In the genomic region with DNA sequence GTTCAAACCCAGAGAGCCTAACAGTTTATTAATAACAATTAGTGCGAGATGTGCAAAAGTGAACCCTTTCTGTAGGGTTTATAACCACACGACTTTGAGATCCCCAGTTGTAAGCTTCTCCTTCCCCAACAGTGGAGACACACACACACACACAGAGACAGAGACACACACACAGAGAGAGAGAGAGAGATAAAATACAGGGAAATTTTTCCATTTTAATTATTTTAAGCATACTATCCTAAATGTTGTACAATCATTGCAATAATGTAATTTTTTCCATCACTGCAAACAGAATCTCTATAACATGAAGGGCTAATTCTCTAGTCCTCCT, we compare ENCODE assay signal across 8 mouse cellular contexts. TPM values are rescaled to one million over a fixed set of nuclear protein-coding genes. Genes with fewer than 3 reads are reported as not detected.
DNase-seq lines count a peak whose midpoint lies in the region; ATAC-seq lines count a peak whose summit lies in the region.

No protein-coding gene starts in this region.

- no peaks in the 10 kb centered on the region for H3K27me3 ChIP-seq in erythroblast, embryonic 14.5 days (ENCODE audit: control insufficient read depth)
- no peaks in the 10 kb centered on the region for H3K27me3 ChIP-seq in neural tube, embryonic 11.5 days (ENCODE audit: control insufficient read depth, insufficient read depth, low read length)
- H3K27me3 ChIP-seq in liver, embryonic 11.5 days (replicated peaks; ENCODE audit: control insufficient read depth, insufficient read depth, low read length): no peaks in the 10 kb centered on the region
- no peaks in the 10 kb centered on the region for H3K27me3 ChIP-seq in stomach, embryonic 16.5 days (ENCODE audit: control insufficient read depth, insufficient read depth, low read length)

- H3K9ac ChIP-seq in neural tube, embryonic 11.5 days (ENCODE audit: low read length): no peak overlapping the region; the same call in 1 of the 2 replicates
- H3K9ac ChIP-seq in liver, embryonic 11.5 days (ENCODE audit: low read depth, low read length): peak overlapping the region; percentile 74; the same call in 1 of the 2 replicates
- H3K9ac ChIP-seq in stomach, embryonic 16.5 days (ENCODE audit: low read length): peak overlapping the region; percentile 65

- no peaks in the 10 kb centered on the region for H3K9me3 ChIP-seq in erythroblast, embryonic 14.5 days (ENCODE audit: control insufficient read depth, low read length)
- no peaks in the 10 kb centered on the region for H3K9me3 ChIP-seq in neural tube, embryonic 11.5 days (ENCODE audit: control insufficient read depth, low read length)
- H3K9me3 ChIP-seq in liver, embryonic 11.5 days (ENCODE audit: control insufficient read depth, low read length): no peaks in the 10 kb centered on the region
- no peaks in the 10 kb centered on the region for H3K9me3 ChIP-seq in stomach, embryonic 16.5 days (replicated peaks; ENCODE audit: control insufficient read depth, low read length)

- H3K36me3 ChIP-seq in erythroblast, embryonic 14.5 days (ENCODE audit: control insufficient read depth): no peaks in the 10 kb centered on the region
- H3K36me3 ChIP-seq in neural tube, embryonic 11.5 days (ENCODE audit: control insufficient read depth, insufficient read depth, low read length): no peaks in the 10 kb centered on the region
- H3K36me3 ChIP-seq in liver, embryonic 11.5 days (ENCODE audit: control insufficient read depth, insufficient read depth, low read length): no peaks in the 10 kb centered on the region
- no peaks in the 10 kb centered on the region for H3K36me3 ChIP-seq in stomach, embryonic 16.5 days (ENCODE audit: control insufficient read depth, insufficient read depth, low read length)

- DNase-seq in neural tube, embryonic 11.5 days (ENCODE audit: low spot score): no peak
- no peak for DNase-seq in neural tube, embryonic 10.5 days (ENCODE audit: extremely low spot score, low spot score)
- DNase-seq in liver, embryonic 11.5 days (ENCODE audit: low spot score): no peak
- DNase-seq in cerebellum, postnatal 14 days: no peak
- DNase-seq in kidney, postnatal 10 days: no peak

- peak overlapping the region; percentile 58 for H3K4me2 ChIP-seq in neural tube, embryonic 11.5 days (ENCODE audit: low read depth)
- H3K4me2 ChIP-seq in liver, embryonic 11.5 days: peak overlapping the region; percentile 72
- H3K4me2 ChIP-seq in stomach, embryonic 16.5 days (ENCODE audit: low read depth, low read length): peak overlapping the region; percentile 47

- H3K27ac ChIP-seq in neural tube, embryonic 11.5 days (ENCODE audit: low read depth, low read length): no peak overlapping the region
- H3K27ac ChIP-seq in liver, embryonic 11.5 days (ENCODE audit: low read depth, low read length): no peak overlapping the region
- peak overlapping the region; percentile 90 for H3K27ac ChIP-seq in stomach, embryonic 16.5 days (ENCODE audit: low read length)

- peak overlapping the region; percentile 75 for H3K4me3 ChIP-seq in erythroblast, embryonic 14.5 days (replicated peaks)
- peak overlapping the region; percentile 45 for H3K4me3 ChIP-seq in neural tube, embryonic 11.5 days (ENCODE audit: low read depth, low read length)
- H3K4me3 ChIP-seq in liver, embryonic 11.5 days (ENCODE audit: low read depth, low read length): peak overlapping the region; percentile 62
- peak overlapping the region; percentile 52 for H3K4me3 ChIP-seq in stomach, embryonic 16.5 days (replicated peaks; ENCODE audit: low read length)

- H3K4me1 ChIP-seq in erythroblast, embryonic 14.5 days (ENCODE audit: control insufficient read depth): peaks cover 17% of the 10 kb centered on the region
- no peaks in the 10 kb centered on the region for H3K4me1 ChIP-seq in neural tube, embryonic 11.5 days (ENCODE audit: control insufficient read depth, insufficient read depth, low read length)
- H3K4me1 ChIP-seq in liver, embryonic 11.5 days (replicated peaks; ENCODE audit: control insufficient read depth, insufficient read depth, low read length): no peaks in the 10 kb centered on the region
- H3K4me1 ChIP-seq in stomach, embryonic 16.5 days (ENCODE audit: control insufficient read depth, insufficient read depth, low read length): no peaks in the 10 kb centered on the region

- no peak for ATAC-seq in erythroblast, adult 5-6 weeks (replicated peaks; ENCODE audit: low FRiP score, poor library complexity, severe bottlenecking)
- no peak for ATAC-seq in neural tube, embryonic 11.5 days (ENCODE audit: insufficient read depth, low FRiP score, low TSS enrichment)
- 0 out of 2 replicates have a peak, but pooled peaks have one; percentile 3 for ATAC-seq in liver, embryonic 11.5 days (replicated peaks; ENCODE audit: low FRiP score)
- ATAC-seq in stomach, embryonic 16.5 days (ENCODE audit: insufficient read depth, low FRiP score): no peak

- WGBS in neural tube, embryonic 11.5 days: 10% methylated on average over 2 of the region's 2 CpGs
- 10% methylated on average over 2 of the region's 2 CpGs for WGBS in liver, embryonic 11.5 days
- WGBS in stomach, embryonic 16.5 days: 4% methylated on average over 2 of the region's 2 CpGs

RNA-seq across cellular contexts. Expression of a gene that starts 15.7 kb away (rescaled TPM):
- polyA plus RNA-seq in erythroblast, embryonic 14.5 days (2012): 2.7 and 3.8 TPM in 2 replicates
- total RNA-seq in erythroblast, adult 5-6 weeks (2015; ENCODE audit: low replicate concordance): 60.5 and 60.6 TPM in 2 replicates
- total RNA-seq in erythroblast, adult 5-6 weeks (2017; ENCODE audit: low replicate concordance): 62.5 and 81.7 TPM in 2 replicates
- polyA plus RNA-seq in neural tube, embryonic 11.5 days (2014; fragmentation: Nextera tagmentation; extraction: Ambion mirVana): 194 and 200 TPM in 2 replicates
- 81.6 and 85.7 TPM in 2 replicates for polyA plus RNA-seq in liver, embryonic 11.5 days (2014; fragmentation: Nextera tagmentation; extraction: Ambion mirVana)
- polyA plus RNA-seq in stomach, embryonic 16.5 days (2015; fragmentation: Nextera tagmentation; extraction: Ambion mirVana): 78.0 and 84.9 TPM in 2 replicates

RNA-seq across cellular contexts. Expression of a gene that starts 16.6 kb away (rescaled TPM):
- 0.27 and 0.42 TPM in 2 replicates for polyA plus RNA-seq in erythroblast, embryonic 14.5 days (2012)
- total RNA-seq in erythroblast, adult 5-6 weeks (2015; ENCODE audit: low replicate concordance): 3.5 and 27.4 TPM in 2 replicates
- 7.1 and 40.0 TPM in 2 replicates for total RNA-seq in erythroblast, adult 5-6 weeks (2017; ENCODE audit: low replicate concordance)
- 57.4 and 60.8 TPM in 2 replicates for polyA plus RNA-seq in neural tube, embryonic 11.5 days (2014; fragmentation: Nextera tagmentation; extraction: Ambion mirVana)
- polyA plus RNA-seq in liver, embryonic 11.5 days (2014; fragmentation: Nextera tagmentation; extraction: Ambion mirVana): 78.9 and 81.2 TPM in 2 replicates
- 68.9 and 76.9 TPM in 2 replicates for polyA plus RNA-seq in stomach, embryonic 16.5 days (2015; fragmentation: Nextera tagmentation; extraction: Ambion mirVana)

RNA-seq across cellular contexts. Expression of a gene that starts 54.6 kb away (rescaled TPM):
- 0.60 and 0.96 TPM in 2 replicates for polyA plus RNA-seq in erythroblast, embryonic 14.5 days (2012)
- total RNA-seq in erythroblast, adult 5-6 weeks (2015; ENCODE audit: low replicate concordance): 1.7 and 4.0 TPM in 2 replicates
- total RNA-seq in erythroblast, adult 5-6 weeks (2017; ENCODE audit: low replicate concordance): 6.7 and 9.8 TPM in 2 replicates
- 18.9 and 20.0 TPM in 2 replicates for polyA plus RNA-seq in neural tube, embryonic 11.5 days (2014; fragmentation: Nextera tagmentation; extraction: Ambion mirVana)
- 26.3 and 27.5 TPM in 2 replicates for polyA plus RNA-seq in liver, embryonic 11.5 days (2014; fragmentation: Nextera tagmentation; extraction: Ambion mirVana)
- polyA plus RNA-seq in stomach, embryonic 16.5 days (2015; fragmentation: Nextera tagmentation; extraction: Ambion mirVana): 28.6 and 34.3 TPM in 2 replicates

Comparison
In these comparisons a context has a peak if more than half of its experiments do, and no peak if none do; other contexts are left out.
1. RNA of a gene that starts 15.7 kb away (polyA plus RNA-seq): 194 to 200 TPM in neural tube, embryonic 11.5 days, 78.0 to 84.9 TPM in stomach, embryonic 16.5 days and 81.6 to 85.7 TPM in liver, embryonic 11.5 days; 2.7 to 3.8 TPM in erythroblast, embryonic 14.5 days; every median in the first group is over 10 times any median in the second.
2. RNA of a gene that starts 16.6 kb away (polyA plus RNA-seq): 78.9 to 81.2 TPM in liver, embryonic 11.5 days, 68.9 to 76.9 TPM in stomach, embryonic 16.5 days and 57.4 to 60.8 TPM in neural tube, embryonic 11.5 days; 0.27 to 0.42 TPM in erythroblast, embryonic 14.5 days; every median in the first group is over 10 times any median in the second.
3. RNA of a gene that starts 54.6 kb away (polyA plus RNA-seq): 28.6 to 34.3 TPM in stomach, embryonic 16.5 days, 26.3 to 27.5 TPM in liver, embryonic 11.5 days and 18.9 to 20.0 TPM in neural tube, embryonic 11.5 days; 0.60 to 0.96 TPM in erythroblast, embryonic 14.5 days; every median in the first group is over 10 times any median in the second.
4. Peak in every context shown above with its lines, with median percentiles within 50 percentile points of each other: H3K4me3 ChIP-seq and H3K4me2 ChIP-seq.